Mouse (Mus musculus): ENCODE data around the gene Prkd3. TPM values are rescaled to one million over a fixed set of nuclear protein-coding genes. Genes with fewer than 3 reads are reported as not detected.

Prkd3 gene
- total RNA-seq, 2 experiments from 2014 or later, result 37.9 to 39.6 TPM

DNA sequence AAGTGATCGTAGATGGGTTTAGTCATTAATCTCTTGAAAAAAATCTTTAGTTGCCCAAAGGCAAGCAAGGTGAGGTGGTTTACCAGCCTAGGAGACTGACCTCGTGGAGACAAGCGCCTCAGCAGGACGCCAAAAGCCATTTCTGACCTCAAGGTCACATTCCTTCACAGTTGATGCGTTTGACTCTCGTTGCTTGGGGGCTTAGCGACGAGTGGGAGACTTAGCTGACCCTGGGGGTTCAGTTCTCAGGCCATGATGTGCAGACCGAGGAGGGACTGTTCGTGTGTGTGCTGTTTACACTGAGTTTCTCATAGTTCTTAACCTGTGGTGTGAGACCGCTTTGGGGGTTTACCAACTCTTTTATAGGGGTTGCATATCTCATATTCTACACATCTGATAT is 78.0 kb downstream of the Prkd3 start:
- DNase-seq (ENCODE audit: low spot score in 2 of 2), result no peak

DNA sequence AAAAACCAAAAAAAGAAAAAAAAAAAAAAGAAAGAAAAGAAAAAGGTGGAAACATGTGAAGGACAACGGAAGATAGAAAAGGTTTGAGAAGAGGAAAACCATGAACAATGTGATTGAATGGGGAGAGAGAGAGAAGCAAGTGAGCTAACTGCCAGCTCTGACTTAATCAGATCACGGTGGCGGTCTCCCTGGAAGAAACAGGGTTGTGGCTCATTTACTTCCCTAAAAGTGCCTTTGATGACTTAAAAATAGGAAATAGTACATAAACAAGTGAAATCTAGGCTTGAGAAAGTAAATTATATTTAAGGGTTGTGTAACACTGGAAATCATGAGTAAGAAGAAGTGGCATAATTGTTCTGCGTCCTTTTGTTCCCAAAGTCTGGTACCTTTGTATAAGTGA is 81.7 kb downstream of the Prkd3 start:
- DNase-seq (ENCODE audit: low spot score in 2 of 2), result no peak

DNA sequence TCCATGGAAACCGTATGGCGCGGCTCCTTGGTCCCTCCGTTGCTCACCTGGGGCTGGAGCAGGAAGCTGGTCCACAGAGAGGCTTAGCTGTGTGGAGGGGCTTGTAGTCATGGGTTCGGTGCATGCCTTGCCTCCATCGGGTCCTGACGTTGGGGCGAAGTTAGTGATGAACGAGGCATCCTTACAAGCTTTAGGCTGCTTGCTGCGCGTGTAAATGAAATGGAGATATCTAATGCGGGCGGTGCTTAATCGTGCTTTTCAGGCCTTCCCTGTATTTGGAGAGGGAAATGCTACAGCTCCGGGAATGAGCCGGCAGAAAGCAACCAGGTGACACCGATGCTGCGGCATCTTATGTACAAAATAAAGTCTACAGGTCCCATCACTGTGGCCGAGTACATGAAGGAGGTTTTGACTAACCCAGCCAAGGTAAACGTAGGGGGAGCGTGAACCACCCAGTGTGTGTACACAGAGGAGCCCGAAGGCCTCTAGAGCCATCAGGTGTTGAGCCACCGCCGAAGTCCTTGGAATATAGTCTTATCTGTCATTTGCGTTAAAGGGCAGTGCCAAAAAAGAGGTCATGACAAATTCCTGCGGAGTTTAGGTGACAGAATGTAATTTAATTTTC is 83.3 kb downstream of the Prkd3 start:
- DNase-seq (ENCODE audit: low spot score in 2 of 2), result no peak

DNA sequence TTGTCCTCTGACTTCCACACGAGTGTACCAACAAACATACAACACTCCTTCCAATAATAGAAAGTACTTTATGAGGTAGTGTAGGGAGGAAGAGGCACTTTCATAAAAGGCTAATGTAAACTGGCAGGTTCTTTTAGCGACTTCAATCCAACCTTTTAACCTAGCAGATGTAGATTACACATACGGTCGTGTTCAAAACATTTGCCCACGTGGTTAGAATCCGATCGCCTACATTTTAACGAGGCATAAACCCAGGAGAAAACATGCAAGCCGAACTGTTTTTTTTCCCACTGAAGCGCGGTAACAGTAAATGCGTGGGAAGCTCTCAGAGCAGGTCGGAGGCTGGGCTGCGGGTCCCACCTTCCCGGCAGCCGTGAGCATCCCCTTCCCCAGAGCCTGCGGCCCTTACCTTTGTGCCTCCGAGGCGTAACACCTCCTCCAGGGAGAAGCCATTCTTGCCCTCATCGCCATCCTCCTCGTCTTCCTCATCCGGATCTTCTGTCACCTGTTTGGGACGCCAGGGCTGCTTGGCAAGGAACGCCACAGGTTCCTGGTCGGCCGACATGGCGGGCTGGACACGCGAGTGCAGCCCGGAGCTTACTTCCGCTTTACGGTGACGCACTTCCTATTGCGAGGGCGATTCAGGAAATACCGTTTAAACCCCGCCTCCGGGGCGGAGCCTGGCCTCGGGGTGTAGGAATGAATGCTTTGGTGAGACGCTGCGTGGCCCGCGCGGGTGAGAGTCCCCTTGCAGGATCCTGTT is 84.0 kb downstream of the Prkd3 start, which contains the start of the genes Cebpz and Ndufaf7:
TSS of gene Cebpz (minus strand) at position 601 of the 763 bp plus-strand sequence.
TSS of gene Ndufaf7 (plus strand) at position 671 of the 763 bp plus-strand sequence.
- peak; percentile 95 to 97 for DNase-seq (ENCODE audit: low spot score in 2 of 2)

DNA sequence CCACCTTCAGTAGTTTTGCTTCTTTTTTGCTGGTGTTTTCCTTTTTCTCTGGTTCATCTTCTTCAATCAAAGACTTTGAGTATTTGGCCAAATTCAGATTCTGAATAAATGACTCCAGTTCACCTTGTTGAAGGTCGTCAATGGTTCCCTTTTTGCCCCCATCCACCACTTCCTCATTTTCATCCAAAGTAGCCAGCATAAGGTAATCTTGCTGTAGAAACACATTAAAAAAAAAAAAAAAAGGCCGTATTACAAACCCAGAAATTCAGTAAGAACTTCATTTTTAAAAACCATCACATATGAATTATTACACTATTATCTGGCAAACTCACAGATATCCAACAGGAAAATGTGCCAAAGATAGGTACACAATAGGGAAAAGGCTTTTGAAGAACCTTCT is 84.8 kb downstream of the Prkd3 start:
- no peak for DNase-seq (ENCODE audit: low spot score in 2 of 2)

DNA sequence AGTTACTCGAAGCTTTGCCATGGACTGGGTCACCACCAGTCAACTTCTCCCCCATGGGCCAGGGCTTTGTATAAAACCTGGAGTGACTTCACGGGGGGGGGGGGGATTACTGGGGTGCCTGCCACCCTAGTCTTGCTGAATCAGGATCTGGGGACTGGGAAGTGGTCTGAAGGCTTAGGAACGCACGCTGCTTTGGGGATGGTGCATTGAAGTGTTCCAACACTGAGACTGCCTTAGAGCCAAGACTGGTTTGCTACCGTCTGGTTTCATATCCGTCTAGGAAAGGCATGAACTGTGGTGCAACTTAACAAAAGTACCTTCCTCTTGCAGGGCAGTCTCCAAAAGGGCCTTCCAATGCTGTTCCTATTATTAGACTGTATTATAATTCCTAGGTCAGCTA is 102.9 kb downstream of the Prkd3 start:
- no peak for DNase-seq (ENCODE audit: low spot score in 2 of 2)

DNA sequence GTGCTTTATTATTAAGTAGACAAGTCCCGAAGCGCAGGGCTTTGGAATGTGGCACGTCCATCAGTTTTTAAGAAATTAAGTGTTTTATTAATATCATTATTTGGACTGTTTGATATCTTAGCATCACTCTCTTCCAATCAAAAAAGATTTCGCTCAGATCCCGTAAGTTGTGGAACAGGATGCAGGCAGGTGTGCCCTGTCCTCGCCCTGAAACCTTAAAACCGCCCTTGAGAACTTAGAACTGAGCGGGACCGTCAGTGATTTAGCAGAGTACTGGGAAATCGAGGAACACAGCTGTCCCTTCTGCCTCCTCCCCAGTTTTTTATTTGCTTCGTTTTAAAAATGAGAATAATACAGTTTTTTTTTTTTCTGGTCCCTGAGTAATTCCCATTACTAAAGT is 103.7 kb downstream of the Prkd3 start:
- DNase-seq (ENCODE audit: low spot score in 2 of 2), result no peak

DNA sequence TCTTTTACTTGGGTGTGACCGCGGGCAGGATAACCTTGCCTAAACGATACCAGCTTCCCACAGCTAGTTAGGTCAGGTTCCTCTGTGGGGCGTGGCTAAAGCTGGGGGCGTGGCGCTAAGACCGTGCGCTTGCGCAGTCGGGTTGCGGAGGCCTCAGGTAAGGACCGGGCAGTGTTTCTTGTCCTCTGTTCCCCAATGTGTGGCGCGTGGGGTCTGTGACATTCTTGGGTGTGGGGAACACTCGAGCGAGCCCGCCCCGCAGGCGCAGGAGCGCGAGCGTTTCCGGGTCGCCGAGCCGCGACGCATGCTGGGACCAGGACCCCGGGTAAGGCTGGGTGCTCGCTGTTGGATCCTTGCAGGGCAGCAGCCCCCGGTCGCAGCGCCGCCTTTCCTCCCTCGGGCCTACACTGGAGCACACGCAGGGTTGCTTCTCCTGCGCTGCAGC is 104.2 kb downstream of the Prkd3 start, which contains the start of gene Cebpzos:
TSS of gene Cebpzos (plus strand) at position 132 of the 445 bp plus-strand sequence.
- DNase-seq (ENCODE audit: low spot score in 2 of 2), result peak; percentile 59 to 74

DNA sequence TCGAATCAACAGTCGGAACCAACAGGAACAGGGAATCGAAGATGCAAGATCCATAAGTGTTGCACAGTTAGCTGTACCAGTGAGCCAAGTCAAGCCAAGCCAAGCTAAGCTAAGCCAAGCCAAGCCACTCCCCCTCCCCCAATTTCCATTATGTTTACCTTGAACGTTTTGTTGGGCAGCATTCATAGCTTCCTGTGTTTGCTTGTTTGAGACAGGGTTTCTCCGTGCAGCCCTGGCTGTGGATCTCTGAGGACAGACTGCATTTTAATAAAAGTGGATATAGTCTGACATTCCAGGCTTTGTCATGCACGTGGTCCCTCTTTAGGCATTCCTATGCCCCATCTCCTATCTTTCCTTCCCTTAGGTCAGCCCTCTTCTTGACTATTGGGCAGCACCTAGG is 104.8 kb downstream of the Prkd3 start:
- DNase-seq (ENCODE audit: low spot score in 2 of 2), result no peak

DNA sequence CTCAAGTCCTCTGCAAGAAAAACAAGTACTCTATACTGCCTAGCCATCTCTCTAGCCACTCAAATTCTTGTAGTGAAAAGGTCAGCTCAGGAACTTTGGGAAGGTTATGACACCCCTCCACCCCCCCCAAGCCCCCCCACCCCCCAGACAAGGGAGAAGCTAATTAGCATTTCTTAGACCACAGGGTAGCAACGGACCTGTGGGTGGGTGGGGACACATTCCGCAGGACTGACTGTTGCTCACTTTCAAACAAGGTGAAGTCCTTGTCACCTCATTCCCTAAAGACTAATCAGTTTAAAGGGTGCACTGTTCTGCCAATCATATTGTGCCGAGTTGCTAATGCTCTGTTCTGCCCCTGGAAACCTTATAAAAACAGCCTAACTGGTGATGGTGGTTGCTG is 106.7 kb downstream of the Prkd3 start:
- no peak for DNase-seq (ENCODE audit: low spot score in 2 of 2)

DNA sequence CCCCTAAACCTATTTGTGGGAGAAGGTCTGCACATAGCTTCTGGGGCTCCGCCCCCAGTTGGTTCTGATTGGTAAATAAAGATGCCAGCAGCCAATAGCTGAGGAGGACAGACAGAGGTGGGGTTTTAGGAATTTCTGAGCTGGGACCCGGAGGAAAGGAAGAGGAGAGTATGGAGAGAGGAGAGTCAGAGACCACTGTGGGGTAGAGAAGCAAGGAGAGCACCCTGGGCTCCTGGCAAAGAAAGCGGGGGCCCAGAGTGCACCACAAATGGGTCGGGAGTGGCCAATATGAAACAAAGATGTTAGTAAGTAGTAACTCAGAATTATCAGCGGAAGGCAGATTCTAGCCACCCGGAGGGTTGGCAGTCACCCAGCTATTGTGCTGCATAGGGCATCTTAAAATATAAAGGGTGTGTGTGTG is 107.7 kb downstream of the Prkd3 start:
- no peak for DNase-seq (ENCODE audit: low spot score in 2 of 2)

DNA sequence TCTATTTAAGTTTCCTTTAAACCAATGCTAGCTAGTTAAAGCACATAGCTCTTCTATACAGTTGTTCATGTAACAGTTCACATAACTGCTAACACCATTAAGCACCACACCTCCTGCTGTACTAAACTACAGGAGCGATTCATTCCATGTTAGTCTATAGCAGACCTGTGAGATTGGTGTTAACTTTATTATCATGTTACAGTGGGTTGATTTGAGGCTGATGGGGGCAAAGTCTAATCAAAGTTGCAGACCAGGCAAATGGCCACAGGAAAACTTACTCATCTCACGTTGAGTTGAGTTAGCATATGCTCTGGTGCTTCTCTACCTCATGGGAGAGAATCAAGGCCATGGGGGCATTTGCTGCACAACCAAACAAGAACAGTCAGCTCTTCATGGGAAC is 111.2 kb downstream of the Prkd3 start:
- no peak for DNase-seq (ENCODE audit: low spot score in 2 of 2)

DNA sequence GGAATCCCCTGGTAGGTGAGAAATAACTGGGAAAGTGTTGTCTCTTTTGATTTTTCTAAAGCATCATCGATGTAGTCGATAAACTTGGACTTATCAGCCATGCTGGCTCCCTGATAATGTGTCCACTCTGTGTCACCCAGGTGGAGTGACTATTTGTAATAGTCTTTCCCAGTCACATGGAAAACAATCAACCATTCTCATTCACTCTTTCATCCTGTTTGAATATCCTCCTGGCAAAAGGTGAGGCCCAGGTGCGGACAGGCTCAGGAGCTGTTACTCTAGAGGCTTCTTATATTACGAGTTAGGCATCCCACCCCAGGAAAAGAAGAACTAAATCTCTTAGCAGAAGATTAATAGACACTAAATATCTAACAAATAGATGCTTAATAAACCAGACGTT is 113.7 kb downstream of the Prkd3 start, which contains the start of gene Sult6b1:
TSS of gene Sult6b1 (minus strand) at position 101 of the 400 bp plus-strand sequence.
- no peak for DNase-seq (ENCODE audit: low spot score in 2 of 2)

DNA sequence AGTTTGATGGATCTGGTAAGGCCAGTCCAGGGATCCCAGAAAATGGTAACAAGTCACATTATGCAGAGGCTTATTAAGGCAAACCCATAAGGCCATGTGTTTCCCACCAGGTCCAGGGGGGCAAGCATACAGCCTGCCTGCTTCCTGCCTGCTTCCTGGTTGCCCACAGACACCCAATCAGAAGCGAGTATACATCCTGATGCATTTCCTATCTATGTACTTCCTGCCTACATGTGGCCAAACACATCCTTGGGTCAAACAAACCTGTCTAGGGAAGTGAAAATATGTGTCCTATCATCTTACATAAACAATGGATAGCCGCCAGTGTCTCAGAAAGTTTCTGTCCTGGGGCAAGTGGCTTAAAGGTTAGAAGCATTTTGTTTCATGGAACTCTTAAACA is 117.5 kb downstream of the Prkd3 start:
- DNase-seq (ENCODE audit: low spot score in 2 of 2), result no peak

Other genes starting within 250 kb of the Prkd3 start
- gene Heatr5b, start 185.5 kb downstream of the Prkd3 start, total RNA-seq (2021), result 10 to 100 TPM; 18.1 to 18.8 TPM
- gene Gpatch11, start 185.2 kb downstream of the Prkd3 start, total RNA-seq (2021), result 10 to 100 TPM; 23.7 to 25.8 TPM
- 10 to 100 TPM; 10.1 to 14.7 TPM for gene Eif2ak2, start 138.2 kb downstream of the Prkd3 start, total RNA-seq (2021)
- not detected for gene Sult6b1, start 113.8 kb downstream of the Prkd3 start, total RNA-seq (2021)
- 10 to 100 TPM; 45.3 to 60.5 TPM for gene Cebpzos, start 104.3 kb downstream of the Prkd3 start, total RNA-seq (2021)
- 10 to 100 TPM; 25.4 to 28.2 TPM for gene Cebpz, start 83.8 kb downstream of the Prkd3 start, total RNA-seq (2021)
- gene Ndufaf7, start 83.7 kb downstream of the Prkd3 start, total RNA-seq (2021), result 10 to 100 TPM; 29.5 to 33.5 TPM
- gene Qpct, start 31.1 kb upstream of the Prkd3 start, total RNA-seq (2021), result 10 to 100 TPM; 29.0 to 31.5 TPM